ENCODE assay signal across 8 mouse cellular contexts in genomic region chr4:86957576-86958411, GRCm38 (mm10).
DNase-seq lines count a peak whose midpoint lies in the region; ATAC-seq lines count a peak whose summit lies in the region.

No protein-coding gene starts in this region.

- peak overlapping the region; percentile 38 for H3K4me2 ChIP-seq in hindbrain, embryonic 16.5 days (ENCODE audit: low read length)
- peak overlapping the region; percentile 34 for H3K4me2 ChIP-seq in midbrain, embryonic 15.5 days

- peak overlapping the region; percentile 33; the same call in 1 of the 2 replicates for H3K9ac ChIP-seq in hindbrain, embryonic 16.5 days (ENCODE audit: low read depth, low read length)
- H3K9ac ChIP-seq in midbrain, embryonic 15.5 days = no peak overlapping the region

- 36% methylated on average over 14 of the region's 14 CpGs for WGBS in hindbrain, embryonic 16.5 days
- 45% methylated on average over 14 of the region's 14 CpGs for WGBS in midbrain, embryonic 15.5 days

- H3K27me3 ChIP-seq in hindbrain, embryonic 16.5 days (replicated peaks; ENCODE audit: control insufficient read depth, insufficient read depth, low read length) = no peaks in the 10 kb centered on the region
- H3K27me3 ChIP-seq in midbrain, embryonic 15.5 days (replicated peaks) = no peaks in the 10 kb centered on the region

- ATAC-seq in hindbrain, embryonic 16.5 days = peak; percentile 92
- peak; percentile 89 for ATAC-seq in midbrain, embryonic 15.5 days (replicated peaks)

- no peak overlapping the region for H3K27ac ChIP-seq in hindbrain, embryonic 16.5 days (ENCODE audit: low read depth, low read length)
- no peak overlapping the region for H3K27ac ChIP-seq in midbrain, embryonic 15.5 days

- H3K4me3 ChIP-seq in hindbrain, embryonic 16.5 days (ENCODE audit: low read length) = no peak overlapping the region
- H3K4me3 ChIP-seq in midbrain, embryonic 15.5 days = no peak overlapping the region

- H3K4me1 ChIP-seq in hindbrain, embryonic 16.5 days (ENCODE audit: control insufficient read depth, insufficient read depth, low read depth, low read length) = no peaks in the 10 kb centered on the region
- peaks cover 4% of the 10 kb centered on the region for H3K4me1 ChIP-seq in midbrain, embryonic 15.5 days

- no peaks in the 10 kb centered on the region for H3K9me3 ChIP-seq in hindbrain, embryonic 16.5 days (ENCODE audit: control insufficient read depth, low read length)
- no peaks in the 10 kb centered on the region for H3K9me3 ChIP-seq in midbrain, embryonic 15.5 days

- H3K36me3 ChIP-seq in hindbrain, embryonic 16.5 days (ENCODE audit: control insufficient read depth, insufficient read depth, low read length) = no peaks in the 10 kb centered on the region
- no peaks in the 10 kb centered on the region for H3K36me3 ChIP-seq in midbrain, embryonic 15.5 days (replicated peaks)

- DNase-seq in urinary bladder, postnatal 14 days (ENCODE audit: low spot score) = peak; percentile 41
- DNase-seq in urinary bladder, postnatal 10 days (ENCODE audit: low spot score) = no peak
- DNase-seq in cerebellum, adult 9-11 months = peak; percentile 50
- peak; percentile 61 to 89 for DNase-seq in frontal cortex, adult 2 months (ENCODE audit: extremely low spot score in 1 of 2, low spot score in 1 of 2)
- peak; percentile 69 to 75 for DNase-seq in left cerebral cortex, postnatal 10 days (ENCODE audit: extremely low spot score in 1 of 2, low spot score in 2 of 2)
- peak; percentile 35 for DNase-seq in testis, postnatal 14 days (ENCODE audit: low spot score)

- intact Hi-C loops in left cerebral cortex, postnatal 10 days (cut with DNase I) = loop anchor here (5.0 kb wide), 1 partner anchor 405 kb away; no protein-coding TSS in a partner anchor
